Mouse (Mus musculus) layer of hippocampus, postnatal 10 days (tissue): ENCODE results near the gene Ikzf1. TPM values are rescaled to one million over a fixed set of nuclear protein-coding genes. Genes with fewer than 3 reads are reported as not detected.

Experiments
- DNase-seq, 2 experiments: peaks; one replicate each; pipeline ENCODE4 v3.0.0; 2021; ENCODE audit warnings: low spot score in 2 of 2
- total RNA-seq, 2 experiments: library from RNA; stranded (reverse); gene quantifications; 2 replicates each; pipeline ENCODE4 v1.2.3; 2021

Gene Ikzf1
- total RNA-seq, 2 experiments from 2014 or later, result 2.7 to 3.4 TPM

DNA sequence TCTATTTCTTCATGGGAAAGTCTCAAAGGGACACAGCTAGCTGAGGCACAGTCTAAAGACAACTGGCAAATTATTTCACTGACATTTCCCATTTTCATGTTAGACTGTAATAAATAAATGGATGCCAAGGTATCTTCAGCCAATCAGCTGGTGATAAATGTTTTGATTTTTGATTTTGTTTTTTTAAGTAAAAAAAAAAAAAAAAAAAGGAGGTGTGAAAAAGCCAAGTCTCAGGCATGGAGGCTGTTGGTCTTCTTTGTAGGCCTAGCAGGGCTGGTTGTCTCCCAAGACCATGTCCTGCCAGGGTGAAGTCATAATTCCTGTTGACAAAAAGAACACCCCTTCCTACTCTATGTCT is 4.9 kb downstream of the Ikzf1 start:
- no peak for DNase-seq

DNA sequence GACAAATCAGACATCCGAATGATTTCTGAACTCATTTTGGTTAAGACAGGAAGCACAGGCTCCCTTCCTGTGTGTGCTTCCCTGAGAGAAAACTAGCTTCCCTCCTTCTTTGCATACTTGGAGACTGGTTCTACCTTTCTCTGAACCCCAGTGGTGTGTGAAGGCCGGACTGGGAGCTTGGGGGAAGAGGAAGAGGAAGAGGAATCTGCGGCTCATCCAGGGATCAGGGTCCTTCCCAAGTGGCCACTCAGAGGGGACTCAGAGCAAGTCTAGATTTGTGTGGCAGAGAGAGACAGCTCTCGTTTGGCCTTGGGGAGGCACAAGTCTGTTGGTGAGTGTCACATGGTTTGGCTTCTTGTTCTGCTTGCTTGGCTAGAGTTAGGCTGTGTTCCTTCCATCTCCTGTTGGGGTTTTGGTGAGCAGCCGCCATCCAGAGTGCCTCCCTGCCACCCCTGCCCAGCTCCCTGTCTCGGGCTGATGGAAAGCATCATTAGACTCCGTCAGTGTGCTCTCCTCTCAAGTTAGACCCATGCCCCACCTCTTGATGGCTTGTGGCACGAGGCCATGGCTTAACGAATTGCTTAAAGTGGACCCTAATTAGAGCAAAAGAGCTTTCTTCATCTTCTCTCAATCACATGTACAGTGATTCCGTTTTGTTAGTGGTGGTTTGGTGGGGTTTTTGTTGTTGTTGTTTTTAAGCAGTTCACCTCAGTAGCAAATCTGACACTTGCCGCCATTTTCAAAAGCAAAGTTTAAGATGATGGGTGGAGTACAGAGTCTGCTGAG is 5.4 kb downstream of the Ikzf1 start:
- DNase-seq, result no peak

DNA sequence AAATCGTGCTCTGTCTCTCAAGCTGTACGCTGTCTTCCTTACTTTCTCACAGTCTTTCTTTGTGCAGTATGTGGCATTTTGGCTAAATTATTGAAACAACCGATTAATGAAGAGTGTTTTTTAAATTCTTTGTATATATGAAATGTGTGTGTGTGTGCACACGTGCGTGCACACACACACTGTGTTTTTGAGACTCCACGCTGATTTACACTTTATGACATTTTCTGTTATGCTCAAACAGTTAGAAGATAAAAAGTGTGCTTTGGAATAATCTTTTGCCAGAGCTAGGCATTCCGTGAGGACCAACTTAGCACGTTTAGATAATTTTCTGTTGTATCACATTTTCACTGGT is 6.0 kb downstream of the Ikzf1 start:
- DNase-seq, result no peak

DNA sequence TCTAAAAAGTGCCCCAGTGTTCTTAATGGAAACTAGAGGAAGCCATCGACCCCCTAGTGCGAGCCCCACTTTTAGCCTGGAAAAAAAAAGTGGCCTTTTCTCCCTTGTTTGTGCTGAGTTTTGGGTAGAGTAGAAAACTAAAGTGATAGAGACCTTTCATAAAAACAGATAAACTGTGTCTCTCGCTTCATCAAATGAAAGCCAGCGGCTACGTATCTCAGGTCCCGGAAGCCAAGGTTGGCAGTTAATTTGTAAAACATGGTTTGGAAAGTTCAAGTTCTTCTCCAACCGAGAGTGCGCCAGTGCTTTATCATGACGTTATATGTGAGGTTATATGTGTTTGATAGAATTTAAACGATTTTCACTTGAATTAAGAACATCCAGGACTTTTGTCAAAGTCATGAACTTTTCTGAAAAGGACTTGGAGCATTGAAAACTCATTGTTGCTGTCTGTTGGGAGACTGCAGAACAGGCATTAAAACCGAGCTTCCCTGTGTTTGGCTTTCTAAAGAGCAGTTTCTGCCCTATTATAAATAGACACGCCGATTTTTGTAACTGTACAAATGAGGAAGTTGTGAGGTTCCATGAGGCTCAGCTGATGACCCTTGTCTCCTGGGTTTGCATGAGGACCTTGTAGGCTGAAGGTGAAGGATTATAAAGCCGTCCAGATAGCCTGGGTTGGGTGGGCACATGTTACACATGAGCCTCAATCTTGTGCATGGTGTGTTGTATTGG is 6.7 kb downstream of the Ikzf1 start:
- no peak for DNase-seq

DNA sequence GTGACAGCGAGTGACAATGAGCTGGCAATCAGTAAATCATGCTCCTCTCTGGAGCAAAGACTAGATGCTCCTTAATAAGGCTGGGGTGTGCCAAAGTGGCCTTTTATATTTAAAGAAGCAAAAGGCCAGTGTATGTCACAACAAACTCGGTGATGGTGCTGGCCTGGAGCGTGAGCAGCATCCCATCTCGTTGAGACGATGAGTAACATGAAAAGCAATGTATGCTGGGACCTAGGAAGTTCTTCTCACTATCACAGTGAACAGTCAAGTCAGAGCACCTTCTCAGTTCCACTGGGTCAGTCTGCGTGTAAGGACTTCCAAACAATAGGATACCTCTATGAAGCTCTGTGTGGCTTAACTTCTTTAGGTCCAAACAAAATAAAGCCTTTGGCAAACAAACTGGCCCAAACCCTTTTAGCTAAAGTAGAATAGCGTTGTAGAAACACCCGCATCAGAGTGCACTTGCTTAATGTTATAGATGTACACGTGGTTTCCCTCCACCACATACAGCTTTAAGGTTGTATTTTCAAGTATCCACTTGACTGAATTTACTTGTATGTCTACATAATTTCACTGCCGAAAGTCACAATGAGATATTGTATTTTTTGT is 7.9 kb downstream of the Ikzf1 start:
- DNase-seq, result no peak

DNA sequence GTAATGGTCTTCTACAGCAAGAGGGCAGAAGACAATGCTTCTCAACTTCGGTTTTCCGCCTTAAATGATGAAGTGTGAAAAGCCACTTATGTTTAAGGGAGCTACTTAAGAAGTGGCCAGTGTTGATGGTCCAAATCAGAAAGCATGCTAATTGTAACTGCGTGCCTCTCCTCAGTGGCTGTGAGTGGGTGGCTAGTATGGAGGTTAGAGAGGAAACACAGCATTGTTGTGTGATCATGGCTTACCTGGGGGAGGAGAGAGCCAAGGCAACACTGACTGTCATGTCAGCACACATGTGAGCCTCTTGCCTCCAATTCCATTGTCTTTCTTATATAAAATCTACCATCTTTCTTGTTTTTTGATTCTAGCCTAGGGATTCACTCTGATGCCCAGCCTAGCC is 8.6 kb downstream of the Ikzf1 start:
- DNase-seq, result no peak

DNA sequence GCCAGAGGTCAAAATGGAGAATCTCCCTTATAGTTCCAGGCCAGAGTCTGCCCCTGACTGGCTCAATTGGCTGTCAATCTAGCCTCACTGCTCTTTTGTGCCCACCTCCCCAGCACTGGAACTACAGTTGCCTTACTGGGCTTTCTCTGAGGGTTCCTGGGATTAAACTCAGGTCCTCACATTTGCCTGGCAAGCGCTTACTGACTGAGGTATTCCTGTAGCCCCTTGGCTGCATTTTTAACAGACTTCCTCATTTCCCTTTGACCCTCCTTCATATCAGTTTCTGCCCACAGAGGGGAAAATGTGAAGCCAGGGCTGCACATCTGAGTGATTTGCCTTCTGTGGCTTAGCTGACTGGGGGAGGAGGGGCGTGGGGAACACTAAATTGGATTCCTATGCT is 9.3 kb downstream of the Ikzf1 start:
- no peak for DNase-seq

DNA sequence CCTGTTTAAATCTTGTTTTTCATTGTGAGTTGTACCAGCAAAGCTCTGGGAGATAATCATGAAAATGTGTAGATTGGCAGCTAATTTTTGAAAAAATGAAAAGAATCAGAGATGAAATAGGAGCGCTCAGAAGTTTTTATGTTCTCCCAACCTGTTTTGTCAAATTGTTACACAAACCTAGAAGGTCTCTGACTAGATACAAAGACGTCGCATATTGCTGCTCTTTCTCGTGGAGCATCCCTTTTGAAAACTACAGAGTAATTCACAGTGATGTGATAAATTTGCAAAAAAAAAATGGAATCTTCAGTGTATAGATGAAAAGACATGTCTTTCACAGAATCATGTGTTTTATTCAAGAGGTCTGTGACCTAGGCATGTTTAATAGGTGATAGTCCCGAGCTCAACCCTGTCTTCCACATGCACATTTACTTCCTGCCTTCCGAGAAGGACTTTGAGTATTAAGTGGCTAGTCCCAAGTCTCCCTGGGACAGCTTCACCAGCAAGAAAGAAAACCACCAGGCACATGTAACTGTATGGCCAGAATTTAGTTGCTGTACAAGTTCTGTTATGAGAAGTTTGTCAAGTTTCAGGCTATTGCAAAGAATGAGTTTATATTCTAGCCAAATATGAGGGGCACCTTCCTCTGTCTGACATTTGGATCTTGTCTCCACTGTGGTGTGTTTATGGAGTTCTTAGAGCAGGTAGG is 9.8 kb downstream of the Ikzf1 start:
- DNase-seq, result no peak

DNA sequence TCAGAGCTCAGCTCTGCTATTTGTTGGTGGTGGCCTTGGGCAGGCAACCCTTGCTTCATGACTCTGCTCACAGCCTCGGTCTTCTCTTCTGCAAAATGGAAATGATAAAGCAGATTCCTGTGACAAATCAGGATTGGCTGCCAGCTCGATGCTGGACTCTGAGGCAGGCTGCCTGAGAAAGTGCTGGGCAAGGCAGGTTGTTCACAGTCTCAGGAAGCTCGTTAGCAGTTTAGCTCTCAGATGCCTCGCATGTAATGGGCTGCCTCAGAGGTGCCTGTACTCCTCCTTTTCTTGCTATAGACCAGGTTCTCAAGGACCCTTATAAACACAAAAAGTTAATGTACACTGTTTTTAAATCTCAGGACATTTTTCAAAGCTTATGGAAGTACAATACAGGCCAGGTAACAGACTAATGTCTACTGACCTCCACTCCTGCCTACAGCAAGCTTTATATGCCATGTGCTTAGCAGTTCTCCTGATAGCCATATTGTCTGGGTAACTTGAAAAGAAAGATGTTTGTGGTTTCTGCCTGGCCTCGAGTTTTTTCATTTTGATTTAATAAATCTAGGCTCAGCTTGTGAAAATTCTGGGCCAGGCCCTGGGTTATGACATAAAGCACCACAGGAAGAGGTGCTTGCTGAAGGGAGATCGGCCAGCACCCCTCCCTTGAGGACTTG is 10.5 kb downstream of the Ikzf1 start:
- DNase-seq, result no peak

DNA sequence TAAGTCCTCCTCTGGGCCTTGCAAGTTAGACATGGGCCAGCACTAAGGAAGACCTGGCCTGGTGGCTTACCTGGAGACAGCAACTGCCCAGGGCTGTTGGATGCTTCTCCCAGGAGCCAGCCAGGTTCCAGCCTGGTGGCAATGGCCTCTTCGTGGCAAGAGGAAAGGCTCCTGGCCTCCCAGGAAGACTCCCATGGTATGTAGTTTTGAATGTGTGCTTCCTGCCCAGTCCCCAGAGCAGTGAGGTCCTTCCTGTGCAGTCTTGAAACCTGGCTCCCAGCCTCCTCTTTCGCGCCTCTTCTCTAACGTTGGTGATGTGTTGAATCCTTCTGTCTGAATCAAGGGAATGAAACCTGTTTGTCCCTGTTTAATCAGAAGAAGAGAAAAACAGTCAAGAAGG is 11.1 kb downstream of the Ikzf1 start:
- no peak for DNase-seq

DNA sequence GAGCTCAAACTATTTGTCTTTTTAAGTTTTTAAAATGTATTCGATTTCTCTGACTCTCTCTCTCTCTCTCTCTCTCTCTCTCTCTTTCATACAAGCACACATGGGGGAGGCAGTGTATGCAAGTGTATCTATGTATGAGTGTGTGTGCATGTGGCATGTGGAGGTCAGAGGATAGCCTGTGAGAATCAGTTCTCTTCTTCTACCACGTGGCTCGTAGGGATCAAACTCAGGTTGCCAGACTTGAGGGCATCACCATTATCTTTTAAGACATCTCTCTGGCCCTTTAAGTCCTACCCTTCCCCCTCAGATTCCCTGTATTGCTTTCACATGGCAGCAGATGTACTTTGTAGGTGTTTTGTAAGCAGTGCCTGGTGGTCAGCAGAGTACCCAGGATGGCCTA is 12.0 kb downstream of the Ikzf1 start:
- DNase-seq, result no peak

DNA sequence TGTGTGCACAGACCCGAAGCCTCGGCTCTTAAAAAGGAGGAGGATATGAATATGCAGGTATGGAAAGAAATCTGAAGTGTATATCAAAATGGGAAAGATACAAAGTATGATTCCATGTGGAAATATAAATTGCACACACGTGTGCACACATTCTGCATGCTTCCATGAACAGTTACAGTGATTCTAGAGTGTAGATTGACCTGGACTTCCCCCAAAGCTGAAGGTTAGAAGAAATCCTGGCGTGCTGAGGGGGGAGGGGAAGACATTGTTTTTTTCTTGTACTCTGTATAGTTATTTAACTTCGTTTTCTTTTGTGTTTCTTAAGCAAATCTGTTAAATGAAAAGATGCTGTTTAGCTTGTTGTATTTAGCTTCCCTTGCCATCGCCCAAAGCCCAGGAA is 16.6 kb downstream of the Ikzf1 start:
- no peak for DNase-seq

DNA sequence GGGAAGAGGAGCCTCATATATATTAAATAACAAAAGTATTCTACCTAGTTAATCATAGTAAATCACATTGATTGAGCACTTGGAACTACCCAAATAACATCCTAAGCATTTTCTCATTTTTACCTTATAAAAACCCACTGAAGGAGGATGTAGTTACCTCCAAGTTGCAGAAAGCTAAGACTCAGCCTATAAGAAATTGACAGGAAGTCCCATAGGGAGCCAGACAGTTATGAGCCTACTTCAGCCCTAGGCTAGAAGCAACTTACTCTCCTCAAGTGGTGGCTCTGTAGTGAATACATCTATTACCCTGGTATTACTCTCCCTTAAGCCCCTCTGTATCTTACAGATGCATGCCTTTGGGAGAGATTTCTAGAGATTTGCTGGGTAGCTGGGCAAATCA is 19.0 kb downstream of the Ikzf1 start:
- no peak for DNase-seq

DNA sequence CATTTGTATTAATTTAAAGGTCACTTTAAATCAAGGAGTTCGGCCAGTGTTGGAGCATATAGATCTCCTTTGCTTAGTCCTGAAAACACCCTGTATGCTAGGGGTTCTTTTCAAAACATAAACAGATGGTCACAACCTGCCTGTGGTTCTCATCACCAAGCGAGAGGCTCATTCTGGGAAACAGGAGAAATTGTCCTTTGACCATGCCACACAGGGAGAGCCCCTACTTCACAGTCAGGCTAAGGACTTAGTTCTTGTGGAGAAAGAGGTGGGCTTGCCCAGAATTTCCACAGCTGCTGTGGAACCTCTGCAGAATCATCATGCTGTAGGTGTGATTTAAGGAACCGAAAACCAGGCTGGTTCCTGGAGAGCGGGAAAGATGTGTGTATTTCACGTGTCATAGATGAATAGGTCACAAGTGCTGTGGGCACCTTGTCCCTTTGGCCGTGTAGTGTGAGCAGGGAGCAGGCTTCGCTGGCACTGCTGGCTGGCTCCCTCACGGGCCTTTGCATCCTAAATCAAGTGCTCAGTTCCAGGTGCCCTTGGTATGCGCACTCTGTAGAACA is 23.4 kb downstream of the Ikzf1 start:
- no peak for DNase-seq

DNA sequence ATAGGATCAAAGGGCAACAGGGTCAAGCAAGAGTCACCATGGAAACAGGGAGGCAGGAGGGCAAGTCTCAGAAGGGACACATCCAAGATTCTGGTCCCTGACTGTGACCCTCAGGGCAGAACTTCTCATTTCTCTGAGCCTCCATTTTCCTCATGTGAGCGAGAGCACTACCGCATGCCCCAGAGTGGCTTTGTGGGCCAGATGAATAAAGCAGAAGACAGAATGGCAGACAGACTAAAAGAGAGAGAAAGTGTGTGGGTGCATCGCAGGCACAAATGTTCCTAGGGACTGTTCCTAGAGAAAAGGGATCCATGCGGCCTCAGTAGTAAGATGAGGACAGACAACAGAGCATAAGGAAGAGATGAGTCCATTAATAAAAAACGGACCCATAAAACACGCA is 24.5 kb downstream of the Ikzf1 start:
- DNase-seq, result no peak

DNA sequence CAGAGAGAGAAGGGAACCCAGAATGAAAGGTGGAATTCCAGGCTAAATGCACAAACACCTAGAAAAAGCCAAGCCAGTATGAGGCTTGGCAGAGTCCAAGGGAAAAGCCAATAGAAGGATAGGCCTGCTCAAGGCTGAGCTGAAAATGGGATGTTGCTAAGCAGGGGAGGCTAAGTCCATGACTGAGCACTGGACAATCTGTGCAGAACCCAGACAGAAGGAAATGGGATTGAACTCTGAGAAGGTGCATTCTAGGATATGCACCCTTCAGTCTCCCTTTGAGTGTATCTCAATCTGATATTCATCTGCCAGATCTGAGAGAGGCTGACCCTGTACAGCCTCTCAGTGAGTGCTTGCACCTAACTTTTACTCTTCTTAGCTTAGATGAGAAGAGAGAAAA is 25.9 kb downstream of the Ikzf1 start:
- no peak for DNase-seq

DNA sequence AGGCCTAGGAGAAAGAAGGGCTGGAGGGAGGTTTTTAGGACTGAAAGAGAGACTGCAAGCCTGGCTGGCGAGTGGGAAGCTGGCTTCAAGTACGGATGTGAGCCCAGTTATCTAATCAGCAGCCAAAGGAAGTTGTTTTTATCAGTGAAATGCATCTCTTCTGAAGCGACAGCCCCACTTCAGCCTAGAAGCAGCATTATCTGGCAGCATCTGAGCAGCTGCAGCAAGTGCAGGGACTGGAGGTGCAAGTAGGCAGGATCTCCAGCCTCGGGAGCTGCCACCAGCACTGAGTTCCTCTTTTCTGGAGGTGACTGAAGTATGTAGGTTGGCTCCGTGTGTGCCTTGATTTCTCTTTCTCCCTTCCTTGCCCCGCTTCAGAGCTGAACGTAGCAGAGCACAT is 26.9 kb downstream of the Ikzf1 start:
- no peak for DNase-seq

DNA sequence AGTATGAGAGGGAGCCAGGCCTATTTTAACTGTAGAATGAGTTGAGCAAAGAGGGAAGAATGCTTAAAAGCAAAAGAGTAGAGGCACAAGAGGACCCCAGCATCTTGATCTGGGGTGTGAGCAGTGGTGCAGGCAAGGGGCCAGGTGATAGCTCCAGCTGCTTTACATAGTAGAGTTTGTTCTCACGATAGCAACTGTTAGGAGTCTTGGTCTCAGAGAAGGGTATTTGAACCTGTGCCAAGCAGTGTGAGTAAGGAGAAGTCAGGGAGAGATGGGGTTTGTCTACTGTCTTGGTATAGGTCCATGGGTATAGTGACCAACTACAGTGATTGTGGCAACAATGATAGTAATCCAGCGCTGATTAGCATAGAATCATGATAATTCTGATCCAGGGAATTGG is 29.9 kb downstream of the Ikzf1 start:
- no peak for DNase-seq

DNA sequence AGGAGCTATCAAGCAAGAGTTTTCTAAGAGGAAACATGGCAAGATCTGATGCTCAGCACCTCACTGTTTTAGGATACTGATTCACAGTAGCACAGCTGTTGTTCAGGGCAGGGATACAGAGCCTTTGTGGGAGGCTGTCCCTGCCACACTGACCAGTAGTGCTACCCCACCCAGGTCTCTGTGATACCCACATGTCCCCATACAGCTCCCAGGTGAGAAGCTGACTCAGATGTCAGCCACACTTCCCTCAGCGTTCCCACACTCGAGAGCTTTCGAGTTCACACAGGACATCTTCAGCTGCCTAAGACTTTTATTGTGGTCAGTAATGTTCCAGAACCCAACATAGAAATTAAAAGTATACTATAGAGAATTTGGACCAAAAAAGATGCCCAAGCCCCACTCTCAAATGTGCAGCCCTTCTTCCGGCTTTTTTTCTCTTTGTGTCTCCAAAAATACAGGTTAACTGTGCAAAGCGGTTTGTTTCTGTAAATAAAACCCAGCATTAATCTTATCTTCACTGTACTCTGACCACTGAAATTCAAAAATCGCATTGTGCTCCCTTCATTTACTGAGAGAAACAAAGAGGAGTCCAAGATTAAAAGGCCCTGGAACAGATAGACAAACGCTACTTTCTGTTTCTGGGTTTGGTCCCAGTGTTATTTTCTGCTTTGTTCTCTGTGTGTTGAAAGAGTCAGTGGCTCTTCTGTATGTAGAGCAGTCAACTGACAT is 31.3 kb downstream of the Ikzf1 start:
- no peak for DNase-seq

DNA sequence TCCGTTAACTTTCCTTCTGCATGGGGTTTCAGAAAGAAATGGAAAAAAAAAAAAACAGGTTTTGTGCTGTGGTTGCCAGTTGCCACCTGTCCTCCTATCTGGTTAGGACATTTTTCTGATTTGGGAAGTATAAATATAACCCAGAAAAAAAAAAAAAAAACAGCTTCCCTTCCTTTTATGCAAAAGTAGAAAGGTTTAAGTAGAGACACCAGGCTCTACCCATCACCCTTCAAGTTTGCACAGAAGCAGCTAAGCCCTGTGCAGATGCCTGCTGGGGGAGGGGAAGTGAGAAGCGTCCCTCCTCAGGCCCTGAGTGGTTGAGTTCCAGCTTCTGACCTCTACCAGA is 31.9 kb downstream of the Ikzf1 start:
- DNase-seq, result no peak
